ENCODE assay signal across 9 mouse cellular contexts in genomic region chr16:41692435-41692834, GRCm38 (mm10).
DNase-seq lines count a peak whose midpoint lies in the region; ATAC-seq and TF ChIP-seq lines count a peak whose summit lies in the region.
"Had no signal": no experiment of that assay in that cellular context is flagged by ENCODE, and none has a peak within 500 bp of the region (broad histone marks: within the 10 kb centered on the region; RNA-seq: fewer than 3 reads in every experiment).

No protein-coding gene starts in this region.

- H3K4me3 ChIP-seq in forebrain, postnatal 0 days (ENCODE audit: low read depth, low read length): no peak overlapping the region
- H3K4me3 ChIP-seq in forebrain, embryonic 10.5 days: no peak overlapping the region
- no peak overlapping the region for H3K4me3 ChIP-seq in liver, embryonic 14.5 days (ENCODE audit: insufficient read depth in 1 of 2, low read depth in 2 of 2, low read length in 2 of 2)
- H3K4me3 ChIP-seq in liver, embryonic 12.5 days: no peak overlapping the region
- H3K4me3 ChIP-seq: liver, embryonic 13.5 days had no signal

- H3K27ac ChIP-seq in forebrain, postnatal 0 days (ENCODE audit: low read depth, low read length): no peak overlapping the region
- H3K27ac ChIP-seq in forebrain, embryonic 10.5 days: no peak overlapping the region
- H3K27ac ChIP-seq in liver, embryonic 14.5 days: no peak overlapping the region
- no peak overlapping the region for H3K27ac ChIP-seq in liver, embryonic 12.5 days
- H3K27ac ChIP-seq: liver, embryonic 13.5 days had no signal

- peak; percentile 42; the same call in 1 of the 2 replicates for TF ChIP-seq CTCF in forebrain, postnatal 0 days (IDR thresholded peaks at IDR 0.05; ENCODE audit: low read depth)
- TF ChIP-seq CTCF in liver, embryonic 14.5 days (IDR thresholded peaks at IDR 0.05; ENCODE audit: low read depth): peak; percentile 47

- no peak for TF ChIP-seq EP300 in liver, embryonic 14.5 days (IDR thresholded peaks at IDR 0.05; ENCODE audit: low read depth)

- no peaks in the 10 kb centered on the region for H3K4me1 ChIP-seq in forebrain, postnatal 0 days (ENCODE audit: insufficient read depth)
- peaks cover 3% of the 10 kb centered on the region; the same call in 1 of the 2 replicates for H3K4me1 ChIP-seq in forebrain, embryonic 10.5 days
- no peaks in the 10 kb centered on the region for H3K4me1 ChIP-seq in liver, embryonic 14.5 days (replicated peaks; ENCODE audit: control insufficient read depth in 2 of 2, insufficient read depth in 2 of 2, low read length in 1 of 2)
- no peaks in the 10 kb centered on the region for H3K4me1 ChIP-seq in liver, embryonic 12.5 days
- H3K4me1 ChIP-seq: liver, embryonic 13.5 days had no signal

- no peak for ATAC-seq in forebrain, postnatal 0 days
- ATAC-seq in liver, embryonic 14.5 days (ENCODE audit: insufficient read depth): no peak
- no peak for ATAC-seq in liver, embryonic 12.5 days

- no peaks in the 10 kb centered on the region for H3K9me3 ChIP-seq in forebrain, postnatal 0 days (ENCODE audit: low read length)
- no peaks in the 10 kb centered on the region for H3K9me3 ChIP-seq in forebrain, embryonic 10.5 days
- H3K9me3 ChIP-seq in liver, embryonic 14.5 days (ENCODE audit: control insufficient read depth, low read length): no peaks in the 10 kb centered on the region
- no peaks in the 10 kb centered on the region for H3K9me3 ChIP-seq in liver, embryonic 12.5 days (replicated peaks)
- H3K9me3 ChIP-seq: liver, embryonic 13.5 days had no signal

- no peaks in the 10 kb centered on the region for H3K36me3 ChIP-seq in forebrain, postnatal 0 days (ENCODE audit: insufficient read depth)
- no peaks in the 10 kb centered on the region for H3K36me3 ChIP-seq in forebrain, embryonic 10.5 days (replicated peaks)
- H3K36me3 ChIP-seq in liver, embryonic 14.5 days (replicated peaks; ENCODE audit: control insufficient read depth, insufficient read depth, low read depth): no peaks in the 10 kb centered on the region
- no peaks in the 10 kb centered on the region for H3K36me3 ChIP-seq in liver, embryonic 12.5 days
- H3K36me3 ChIP-seq: liver, embryonic 13.5 days had no signal

- H3K27me3 ChIP-seq in forebrain, postnatal 0 days (ENCODE audit: insufficient read depth, low read length): no peaks in the 10 kb centered on the region
- H3K27me3 ChIP-seq in forebrain, embryonic 10.5 days (ENCODE audit: poor library complexity, severe bottlenecking): no peaks in the 10 kb centered on the region
- no peaks in the 10 kb centered on the region for H3K27me3 ChIP-seq in liver, embryonic 14.5 days (ENCODE audit: control insufficient read depth, insufficient read depth, low read length)
- H3K27me3 ChIP-seq in liver, embryonic 12.5 days (replicated peaks): no peaks in the 10 kb centered on the region
- H3K27me3 ChIP-seq: liver, embryonic 13.5 days had no signal

- no peak overlapping the region for H3K4me2 ChIP-seq in forebrain, postnatal 0 days (ENCODE audit: low read depth)
- H3K4me2 ChIP-seq in liver, embryonic 14.5 days (ENCODE audit: low read depth): no peak overlapping the region
- no peak overlapping the region for H3K4me2 ChIP-seq in liver, embryonic 12.5 days
- H3K4me2 ChIP-seq: liver, embryonic 13.5 days had no signal

- no peak overlapping the region for H3K9ac ChIP-seq in forebrain, postnatal 0 days
- no peak overlapping the region for H3K9ac ChIP-seq in liver, embryonic 14.5 days (replicated peaks)
- no peak overlapping the region for H3K9ac ChIP-seq in liver, embryonic 12.5 days
- H3K9ac ChIP-seq: liver, embryonic 13.5 days had no signal

- DNase-seq in forebrain, postnatal 0 days: no peak
- DNase-seq in forebrain, embryonic 10.5 days (ENCODE audit: extremely low spot score, low spot score): no peak
- no peak for DNase-seq in liver, embryonic 14.5 days (ENCODE audit: low read depth in 3 of 3, low spot score in 3 of 3)
- DNase-seq in ZHBTc4 (ENCODE audit: low read depth, low spot score): peak; percentile 57
- DNase-seq in kidney, postnatal 36 days: peak; percentile 3 to 56
- no peak for DNase-seq in right cerebral cortex, postnatal 10 days (ENCODE audit: low spot score in 2 of 2)
- no peak for DNase-seq in frontal cortex, postnatal 10 days (ENCODE audit: low spot score in 2 of 2)
- DNase-seq: liver, embryonic 13.5 days had no signal

Comparison
In these comparisons a context has a peak if more than half of its experiments do, and no peak if none do; other contexts are left out.
1. DNase-seq: peak in ZHBTc4 (single experiment) and kidney, postnatal 36 days (2 of 2); none in forebrain, postnatal 0 days (single experiment), forebrain, embryonic 10.5 days (single experiment), liver, embryonic 14.5 days (0 of 3), right cerebral cortex, postnatal 10 days (0 of 2) and frontal cortex, postnatal 10 days (0 of 2).